Mouse (Mus musculus): ENCODE data around the gene Cenpl.

The Cenpl gene

DNA sequence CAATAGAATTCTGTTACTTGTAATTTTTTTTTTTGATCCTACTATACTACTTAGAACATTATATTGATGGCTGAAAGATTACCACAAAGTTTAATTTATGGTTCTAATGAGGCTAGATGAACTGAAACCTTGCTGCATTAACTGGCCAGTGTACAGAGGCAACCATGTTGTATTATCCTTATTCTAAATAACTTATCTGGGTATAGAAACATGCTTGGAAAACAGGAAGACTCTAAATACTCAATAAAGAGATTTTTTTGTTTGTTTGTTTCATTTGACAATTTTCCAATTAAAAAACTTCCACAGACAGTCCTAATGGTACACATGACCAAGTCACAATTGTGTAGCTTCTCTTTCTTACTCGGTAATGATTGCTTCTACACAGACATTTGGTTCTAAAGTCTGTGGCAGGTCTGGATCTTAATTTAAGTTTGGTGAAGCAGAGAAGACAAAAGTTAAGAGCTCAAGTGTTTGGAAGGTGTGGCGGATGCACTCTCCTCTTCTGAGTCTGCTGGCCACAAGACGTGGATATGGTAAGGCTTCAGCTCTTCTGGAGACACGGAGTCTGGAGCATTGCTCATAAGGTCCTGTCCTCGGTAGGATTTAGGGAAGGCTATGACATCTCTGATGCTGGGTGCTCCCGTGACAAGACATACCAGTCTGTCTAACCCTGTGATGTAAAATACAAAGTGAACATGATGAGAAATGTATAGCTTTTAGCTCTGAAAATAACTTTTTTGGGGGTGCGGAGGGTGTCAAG lies 29.1 kb upstream of the Cenpl start:
- DNase-seq = no peak

DNA sequence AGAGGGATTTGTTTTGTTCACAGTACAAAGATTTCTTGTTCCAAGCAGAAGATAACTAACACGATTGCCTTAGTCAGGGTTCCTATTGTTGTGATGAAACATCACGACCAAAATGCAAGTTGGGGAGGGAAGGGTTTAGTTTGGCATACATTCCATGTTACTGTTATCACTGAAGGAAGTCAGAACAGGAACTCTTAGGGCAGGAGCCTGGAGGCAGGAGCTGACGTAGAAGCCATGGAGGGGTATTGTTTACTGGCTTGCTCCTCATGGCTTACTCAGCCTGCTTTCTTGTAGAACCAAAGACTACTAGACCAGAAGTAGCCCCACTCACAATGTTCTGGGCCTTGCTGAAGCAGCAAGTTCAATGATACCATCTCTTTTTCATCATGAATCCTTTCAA lies 23.5 kb upstream of the Cenpl start:
- DNase-seq = no peak

DNA sequence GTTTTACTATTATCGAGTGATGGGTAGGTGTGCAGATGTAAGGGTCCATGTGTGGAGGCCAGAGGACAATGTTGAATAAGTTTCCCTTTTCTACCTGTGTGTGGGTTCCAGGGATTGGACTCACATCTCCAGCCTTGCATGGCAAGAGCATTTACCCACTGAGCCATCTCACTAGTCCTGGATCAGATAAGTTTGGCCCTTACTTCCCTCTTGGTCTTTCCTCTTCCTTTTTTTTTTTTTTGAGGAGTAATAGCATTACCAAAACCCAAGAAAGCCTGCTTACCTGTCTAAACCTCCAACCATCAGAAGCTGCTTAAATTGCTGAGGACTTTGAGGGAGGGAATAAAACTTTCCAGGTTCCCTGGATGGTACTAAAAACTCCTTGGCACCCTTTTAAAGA lies 13.3 kb upstream of the Cenpl start:
- no peak for DNase-seq

DNA sequence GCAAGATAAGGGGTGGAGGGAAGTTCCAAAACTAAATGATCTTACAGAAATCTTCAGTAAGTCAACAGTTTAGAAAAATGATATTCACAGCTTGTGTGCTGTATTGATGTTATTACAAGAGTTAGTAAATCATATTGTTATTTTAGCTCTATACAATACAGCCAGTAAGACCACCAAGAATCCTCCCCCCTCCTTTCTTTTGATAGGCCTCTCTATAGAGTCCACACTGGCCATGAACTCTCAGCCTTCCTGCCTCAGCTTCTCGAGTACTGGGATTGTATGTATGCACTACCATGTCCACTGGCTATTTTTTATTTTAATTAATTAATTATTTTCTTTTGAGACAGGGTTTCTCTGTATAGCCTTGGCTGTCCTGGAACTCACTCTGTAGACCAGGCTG lies 7.2 kb upstream of the Cenpl start:
- DNase-seq = no peak

DNA sequence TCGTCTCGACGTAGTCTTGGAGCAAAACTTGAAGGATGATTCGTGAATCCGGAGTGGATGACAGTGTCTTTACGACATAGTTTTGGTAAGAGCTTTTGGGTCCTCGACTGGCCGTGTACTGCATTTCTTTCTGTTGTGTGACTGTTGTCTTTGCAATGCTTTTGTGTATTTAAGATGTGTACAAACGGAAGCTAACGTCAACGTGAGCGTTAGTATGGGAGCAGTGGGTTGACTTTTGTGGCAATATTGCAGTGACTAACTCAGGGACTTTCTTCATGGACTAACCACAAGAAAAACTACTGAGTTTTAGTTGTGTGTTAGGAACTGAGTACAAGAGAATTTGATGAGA lies 733 bp downstream of the Cenpl start:
- no peak for DNase-seq

DNA sequence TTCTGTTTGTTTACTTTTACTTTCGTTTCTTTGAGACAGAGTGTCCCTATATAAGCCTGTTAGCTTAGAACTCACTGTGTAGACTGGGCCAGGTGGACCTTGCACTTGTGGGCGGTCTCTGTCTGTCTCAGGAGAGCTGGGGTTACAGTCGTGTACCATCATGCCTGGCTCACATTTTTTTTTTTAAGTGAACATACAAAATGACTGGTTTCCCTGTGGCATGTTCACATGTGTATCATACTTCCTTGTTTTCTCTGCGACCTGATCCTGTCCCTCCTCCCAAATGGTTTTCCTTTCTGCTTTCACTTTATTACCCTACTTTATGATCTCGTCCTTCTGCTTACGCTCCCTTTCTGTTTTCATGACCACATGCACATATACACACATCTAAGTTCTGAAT lies 5.7 kb downstream of the Cenpl start:
- no peak for DNase-seq

DNA sequence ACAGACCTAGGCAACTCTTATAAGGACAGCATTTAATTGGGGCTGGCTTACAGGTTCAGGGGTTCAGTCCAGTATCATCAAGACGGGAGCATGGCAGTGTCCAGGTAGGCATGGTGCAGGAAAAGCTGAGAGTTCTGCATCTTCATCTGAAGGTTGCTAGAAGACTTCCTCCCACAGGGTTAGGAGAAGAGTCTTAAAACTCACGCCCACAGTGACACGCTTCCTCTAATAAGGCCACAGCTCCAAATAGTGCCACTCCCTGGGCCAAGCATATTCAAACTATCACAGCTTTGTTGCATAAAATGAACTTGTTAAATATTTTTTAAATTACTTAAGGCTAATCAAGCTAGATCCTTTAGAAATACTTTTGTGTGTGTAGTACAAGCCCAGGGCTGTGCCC lies 6.7 kb downstream of the Cenpl start:
- no peak for DNase-seq

DNA sequence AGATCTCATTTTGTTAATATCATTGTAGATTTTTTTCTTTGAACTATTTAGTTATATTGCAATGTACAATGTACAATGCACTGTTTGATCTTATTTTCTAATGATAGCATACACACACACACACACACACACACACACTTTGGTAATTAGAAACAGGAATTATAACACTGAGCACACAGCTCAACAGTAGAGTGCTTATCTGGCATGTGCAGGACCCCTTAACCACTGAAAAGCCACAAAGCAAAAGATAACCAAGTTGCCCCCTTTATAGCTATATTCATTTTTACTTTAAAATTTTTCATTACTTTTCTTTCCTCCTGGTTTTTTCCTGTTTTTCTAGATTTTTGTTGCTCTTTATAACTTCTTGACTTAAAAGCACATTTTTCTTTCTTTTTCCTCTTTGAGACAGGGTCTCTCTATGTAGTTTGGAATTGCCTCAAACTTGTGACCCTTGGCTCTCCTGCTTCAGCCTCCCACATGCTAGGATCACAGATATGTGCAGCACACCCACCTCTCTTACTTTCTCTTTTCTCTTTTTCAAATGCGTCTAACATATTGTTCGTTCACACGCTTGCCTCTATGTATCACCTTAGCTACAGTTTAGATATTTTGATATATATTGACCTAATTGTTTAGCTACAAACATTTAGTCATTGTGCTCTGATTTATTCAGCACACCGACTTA lies 29.4 kb downstream of the Cenpl start:
- no peak for DNase-seq

DNA sequence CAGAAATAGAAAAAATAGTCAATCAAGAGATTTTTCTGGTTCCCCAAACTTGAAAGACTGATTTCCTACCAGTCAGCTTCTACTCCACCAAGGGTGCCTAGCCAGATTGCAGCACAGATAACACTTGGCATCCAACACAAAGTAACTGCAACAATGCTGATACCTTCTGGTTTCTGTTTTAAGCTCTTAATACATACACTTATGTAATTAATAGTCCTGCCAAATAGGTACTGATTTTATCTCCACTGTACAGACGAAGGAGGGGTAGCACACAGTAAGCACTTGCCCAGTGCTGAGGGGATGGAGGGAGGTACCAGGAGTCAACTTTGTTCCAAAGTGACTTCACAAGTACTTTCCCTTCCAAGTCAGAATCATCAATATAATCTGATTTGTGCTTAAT lies 33.3 kb downstream of the Cenpl start:
- no peak for DNase-seq

DNA sequence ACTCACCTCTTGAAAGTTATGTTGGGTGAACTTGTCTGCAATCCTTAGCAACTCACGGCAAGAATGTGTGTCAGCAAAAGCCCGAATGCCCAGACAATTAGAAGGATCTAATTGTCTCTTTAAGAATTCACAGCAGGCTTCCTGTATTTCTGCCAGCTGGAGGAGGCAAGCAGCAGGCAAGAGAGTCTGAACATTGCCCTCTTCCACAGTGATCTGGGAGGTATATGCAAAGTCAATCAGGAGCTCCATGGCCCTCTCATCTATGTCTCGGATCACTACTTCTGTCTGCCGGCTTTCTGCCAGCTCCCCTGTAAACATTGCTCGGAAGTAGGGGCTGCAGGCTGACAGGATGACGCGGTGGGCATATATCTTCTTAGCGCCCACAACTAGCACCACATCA lies 38.7 kb downstream of the Cenpl start:
- DNase-seq = peak; percentile 5 to 6

DNA sequence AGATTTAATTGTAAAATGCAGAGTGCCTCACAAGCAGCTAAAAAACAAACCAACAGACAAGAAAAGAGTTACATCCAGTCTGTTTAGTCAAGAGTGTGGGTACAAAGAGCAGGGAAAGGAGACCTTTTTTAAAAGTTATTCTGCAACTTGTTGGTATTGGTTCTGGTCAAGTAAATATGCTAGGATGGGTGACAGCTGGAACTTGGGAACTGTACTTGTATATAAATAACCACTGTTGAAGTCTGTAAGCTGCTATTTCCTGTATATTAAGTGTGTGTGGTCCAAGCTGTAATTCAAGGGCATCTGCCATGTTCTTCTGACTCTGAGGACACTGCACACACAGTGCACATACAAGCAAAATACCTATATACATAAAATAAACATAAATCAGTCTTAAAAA lies 44.1 kb downstream of the Cenpl start:
- DNase-seq = no peak

DNA sequence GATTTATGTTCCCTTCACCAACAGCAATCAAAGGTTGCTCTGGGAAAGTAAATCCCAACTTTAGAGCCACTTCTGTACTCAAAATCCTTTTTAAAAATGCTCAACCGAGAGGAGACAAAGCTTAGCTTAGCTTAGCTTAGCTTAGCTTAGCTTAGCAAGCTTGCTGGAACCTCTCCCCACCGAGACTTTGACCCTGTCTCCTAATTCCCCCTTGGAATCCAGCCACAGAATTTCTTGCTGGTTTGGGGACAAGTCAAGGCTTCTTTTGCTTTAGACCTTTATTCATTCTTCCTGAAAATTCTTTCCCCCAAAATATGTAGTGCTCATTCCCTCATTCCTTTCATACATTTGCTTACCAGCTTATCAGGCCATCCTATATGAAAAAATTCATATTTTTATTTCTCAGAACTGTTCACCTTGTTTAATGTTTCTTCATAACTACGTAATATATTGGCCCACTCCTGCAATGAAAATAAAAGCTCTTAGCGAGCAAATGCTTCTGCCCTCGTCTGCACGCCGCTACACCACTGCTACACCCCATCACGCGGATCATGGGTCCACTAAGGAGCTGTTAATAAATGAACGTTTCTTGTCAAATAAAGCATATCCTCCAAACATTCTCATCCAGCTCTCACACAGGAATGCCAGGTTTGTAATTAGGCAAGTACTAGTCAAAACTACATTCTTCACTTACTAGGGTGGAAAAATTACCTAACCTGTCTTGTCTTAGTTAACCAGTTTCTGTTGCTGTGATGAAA lies 52.3 kb downstream of the Cenpl start:
- no peak for DNase-seq

DNA sequence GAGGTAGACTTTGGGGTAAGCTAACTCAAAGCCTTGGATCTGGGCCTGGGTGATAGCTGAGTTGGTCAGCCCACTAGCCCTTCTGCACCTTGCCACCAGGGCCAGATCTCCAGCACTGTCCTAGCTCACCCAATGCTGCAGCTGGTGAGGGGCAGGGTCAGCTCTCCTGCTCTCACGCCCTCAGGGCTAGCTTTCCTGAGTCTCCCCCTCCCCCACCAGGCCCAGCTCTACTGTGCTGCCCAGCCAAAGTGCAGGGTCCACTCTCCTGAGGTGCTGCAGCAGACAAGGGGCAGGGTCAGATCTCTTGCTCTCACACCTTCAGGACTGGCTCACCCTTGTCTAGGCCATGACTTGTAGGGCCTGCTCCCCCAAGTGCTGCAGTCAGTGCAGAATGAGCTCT lies 55.9 kb downstream of the Cenpl start:
- no peak for DNase-seq

DNA sequence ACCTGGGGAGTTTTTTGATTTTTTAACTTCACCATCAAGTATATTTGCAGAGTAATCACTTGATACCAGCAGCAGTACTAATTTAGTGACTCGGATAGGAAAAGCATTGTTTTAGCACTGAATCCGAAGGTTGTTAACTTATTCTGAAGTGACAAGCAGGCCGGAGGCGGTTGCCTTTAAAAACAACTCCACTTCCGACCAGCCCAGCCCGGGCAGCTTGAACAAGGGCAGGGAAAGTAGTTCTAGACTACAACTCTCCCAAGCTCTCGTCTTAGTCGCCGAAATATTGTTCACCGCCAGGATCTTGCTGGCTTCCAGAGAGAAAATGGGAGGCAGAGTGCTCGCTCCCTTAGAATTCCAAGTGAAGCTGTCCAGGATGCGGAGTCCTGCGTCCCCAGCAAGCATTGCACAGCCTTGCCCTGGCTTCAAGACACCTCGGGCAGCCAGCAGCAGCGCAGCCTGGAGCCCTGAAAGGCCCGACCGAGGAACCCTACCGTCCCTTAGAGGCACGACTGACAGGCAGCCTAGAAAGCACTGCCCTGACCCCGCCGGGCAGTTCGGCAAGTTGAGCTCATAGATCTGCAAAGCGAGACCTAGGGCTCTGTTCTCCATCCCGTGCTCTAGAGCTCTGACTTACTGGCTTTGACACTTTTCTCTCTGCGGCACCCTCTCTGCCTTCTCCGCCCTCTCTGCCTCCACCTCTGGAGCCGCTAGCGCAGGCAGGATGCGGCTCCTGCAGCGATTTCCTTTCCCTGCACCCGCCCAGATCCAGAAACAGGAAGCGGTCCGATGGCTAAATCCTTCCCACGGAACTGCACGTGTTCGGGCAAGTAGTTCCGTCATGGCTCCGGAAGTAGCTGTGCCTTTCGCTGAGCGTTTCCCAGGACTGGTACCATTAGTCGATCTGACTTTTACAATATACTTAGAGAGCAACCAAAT lies 60.5 kb downstream of the Cenpl start, which contains the start of gene Klhl20:
TSS of gene Klhl20 (minus strand) at position 786 of the 939 bp plus-strand sequence.
- peak; percentile 93 to 95 for DNase-seq
